ENCODE assay signal across 24 mouse cellular contexts in genomic region chr12:75702739-75703122, GRCm38 (mm10). TPM values are rescaled to one million over a fixed set of nuclear protein-coding genes. Genes with fewer than 3 reads are reported as not detected.
DNase-seq lines count a peak whose midpoint lies in the region; ATAC-seq and TF ChIP-seq lines count a peak whose summit lies in the region.
"Had no signal": no experiment of that assay in that cellular context is flagged by ENCODE, and none has a peak within 500 bp of the region (broad histone marks: within the 10 kb centered on the region; RNA-seq: fewer than 3 reads in every experiment).

No protein-coding gene starts in this region.

- no peaks in the 10 kb centered on the region for H3K36me3 ChIP-seq in heart, postnatal 0 days (replicated peaks; ENCODE audit: control insufficient read depth, insufficient read depth, low read length)
- no peaks in the 10 kb centered on the region for H3K36me3 ChIP-seq in hindbrain, embryonic 16.5 days (ENCODE audit: control insufficient read depth, insufficient read depth, low read length)
- H3K36me3 ChIP-seq: embryonic facial prominence, embryonic 10.5 days; embryonic facial prominence, embryonic 15.5 days; forebrain, embryonic 15.5 days; hindbrain, embryonic 10.5 days; hindbrain, embryonic 15.5 days; liver, embryonic 12.5 days; midbrain, embryonic 13.5 days; stomach, embryonic 15.5 days had no signal

- CTCF ChIA-PET in Patski (lab: Charles Lee): no interaction called here

- peaks cover 3% of the 10 kb centered on the region; the same call in 1 of the 2 replicates for H3K9me3 ChIP-seq in heart, postnatal 0 days (replicated peaks; ENCODE audit: control insufficient read depth, low read length)
- peaks cover 3% of the 10 kb centered on the region; the same call in 1 of the 2 replicates for H3K9me3 ChIP-seq in hindbrain, embryonic 16.5 days (ENCODE audit: control insufficient read depth, low read length)
- H3K9me3 ChIP-seq: embryonic facial prominence, embryonic 15.5 days; forebrain, embryonic 15.5 days; hindbrain, embryonic 10.5 days; hindbrain, embryonic 15.5 days; midbrain, embryonic 13.5 days; stomach, embryonic 15.5 days had no signal

- no peak overlapping the region for H3K27ac ChIP-seq in heart, postnatal 0 days (ENCODE audit: low read depth)
- no peak overlapping the region for H3K27ac ChIP-seq in hindbrain, embryonic 16.5 days (ENCODE audit: low read depth, low read length)
- H3K27ac ChIP-seq: forebrain, embryonic 15.5 days; hindbrain, embryonic 15.5 days; layer of hippocampus, adult 2 months; liver, embryonic 12.5 days; macrophage; midbrain, embryonic 13.5 days; stomach, embryonic 15.5 days had no signal

- H3K9ac ChIP-seq in heart, postnatal 0 days (replicated peaks; ENCODE audit: low read depth, low read length): no peak overlapping the region
- H3K9ac ChIP-seq in hindbrain, embryonic 16.5 days (ENCODE audit: low read depth, low read length): no peak overlapping the region
- H3K9ac ChIP-seq: embryonic facial prominence, embryonic 15.5 days; forebrain, embryonic 15.5 days; hindbrain, embryonic 15.5 days; liver, embryonic 12.5 days; stomach, embryonic 15.5 days had no signal

- DNase-seq in gastrocnemius, adult 18-20 months (ENCODE audit: low spot score): peak; percentile 15
- no peak for DNase-seq in gastrocnemius, postnatal 36 days
- no peak for DNase-seq in heart, postnatal 0 days (ENCODE audit: low spot score)
- DNase-seq in heart, adult 8-10 months (ENCODE audit: low spot score): no peak
- DNase-seq in Patski (ENCODE audit: low read depth, low spot score): peak; percentile 42
- DNase-seq in skeletal muscle tissue, adult 2 months (ENCODE audit: low read depth, low spot score): peak; percentile 40
- DNase-seq: cerebellum, adult 18-20 months; kidney, adult 18-20 months; left cerebral cortex, postnatal 4 days; liver, postnatal 0 days; retina, postnatal 1 day; right cerebral cortex, postnatal 14 days had no signal

- TF ChIP-seq CTCF in heart, postnatal 0 days (IDR thresholded peaks at IDR 0.05; ENCODE audit: low read depth): no peak
- TF ChIP-seq CTCF in Patski (IDR thresholded peaks at IDR 0.05): no peak

- WGBS in heart, postnatal 0 days: 67% methylated on average over 3 of the region's 3 CpGs
- WGBS in hindbrain, embryonic 16.5 days: 90% methylated on average over 3 of the region's 3 CpGs

- H3K4me3 ChIP-seq in heart, postnatal 0 days (ENCODE audit: low read depth, low read length): no peak overlapping the region
- H3K4me3 ChIP-seq in hindbrain, embryonic 16.5 days (ENCODE audit: low read length): no peak overlapping the region
- H3K4me3 ChIP-seq: forebrain, embryonic 15.5 days; hindbrain, embryonic 15.5 days; layer of hippocampus, adult 2 months; liver, embryonic 12.5 days; stomach, embryonic 15.5 days had no signal

- no peak for TF ChIP-seq EP300 in heart, postnatal 0 days (IDR thresholded peaks at IDR 0.05; ENCODE audit: low read depth)

- intact Hi-C loops in gastrocnemius, postnatal 36 days (cut with DNase I): no loop called here

- ATAC-seq in heart, postnatal 0 days (ENCODE audit: insufficient read depth, low read depth): no peak
- peak; percentile 51 for ATAC-seq in Patski
- ATAC-seq in frontal cortex, adult (ENCODE audit: low TSS enrichment): no peak
- no peak for ATAC-seq in hindbrain, embryonic 16.5 days
- ATAC-seq: forebrain, embryonic 15.5 days; liver, embryonic 12.5 days; liver, postnatal 0 days; midbrain, embryonic 13.5 days had no signal

- H3K4me2 ChIP-seq in heart, postnatal 0 days (ENCODE audit: low read depth, low read length): peak overlapping the region; percentile 69; the same call in 1 of the 2 replicates
- H3K4me2 ChIP-seq in hindbrain, embryonic 16.5 days (ENCODE audit: low read length): no peak overlapping the region
- H3K4me2 ChIP-seq: forebrain, embryonic 15.5 days had no signal

- in situ Hi-C loops in Patski (cut with MboI; ENCODE audit: low pct_unique_long_range_greater_than_20kb): no loop called here

- peaks cover 10% of the 10 kb centered on the region for H3K4me1 ChIP-seq in heart, postnatal 0 days (ENCODE audit: control insufficient read depth, insufficient read depth)
- H3K4me1 ChIP-seq in hindbrain, embryonic 16.5 days (ENCODE audit: control insufficient read depth, insufficient read depth, low read depth, low read length): no peaks in the 10 kb centered on the region; the same call in 1 of the 2 replicates
- H3K4me1 ChIP-seq: stomach, embryonic 15.5 days had no signal

- no peaks in the 10 kb centered on the region for H3K27me3 ChIP-seq in heart, postnatal 0 days (ENCODE audit: control insufficient read depth, insufficient read depth, low read length)
- no peaks in the 10 kb centered on the region for H3K27me3 ChIP-seq in Patski
- H3K27me3 ChIP-seq in hindbrain, embryonic 16.5 days (replicated peaks; ENCODE audit: control insufficient read depth, insufficient read depth, low read length): no peaks in the 10 kb centered on the region
- H3K27me3 ChIP-seq: embryonic facial prominence, embryonic 15.5 days; forebrain, embryonic 15.5 days; hindbrain, embryonic 15.5 days; liver, embryonic 12.5 days; midbrain, embryonic 13.5 days; stomach, embryonic 15.5 days had no signal

- POLR2A ChIA-PET in Patski (lab: Charles Lee): interaction anchor here (0.6 kb wide), 1 partner anchor 216 kb away, joined by 3 read pairs; no protein-coding TSS in a partner anchor

RNA-seq across cellular contexts. Expression of gene Sgpp1, which starts 32.8 kb away (rescaled TPM):
- 10 to 100 TPM; 12.0 to 13.4 TPM for total RNA-seq in gastrocnemius, adult 18-20 months (2021)
- 10 to 100 TPM; 11.4 to 12.0 TPM for total RNA-seq in gastrocnemius, postnatal 36 days (2021)
- 28.4 and 38.1 TPM in 2 replicates for total RNA-seq in heart, postnatal 0 days (2014; rRNA removed; ENCODE audit: low replicate concordance)
- polyA plus RNA-seq in heart, postnatal 0 days (2015; fragmentation: Nextera tagmentation; extraction: Ambion mirVana): 10.2 and 10.4 TPM in 2 replicates
- 10 to 100 TPM; 19.8 to 22.4 (median 21.7) TPM for total RNA-seq in heart, adult 8-10 months (2022)
- 10.5 TPM for polyA plus RNA-seq in Patski (2021)
- 12.2 and 12.4 TPM in 2 replicates for polyA plus RNA-seq in hindbrain, embryonic 16.5 days (2015; fragmentation: Nextera tagmentation; extraction: Ambion mirVana)

RNA-seq across cellular contexts. Expression of gene Wdr89, which starts 33.4 kb away (rescaled TPM):
- 1 to 10 TPM; 2.1 to 2.7 TPM for total RNA-seq in gastrocnemius, adult 18-20 months (2021)
- 1 to 10 TPM; 1.6 to 2.0 TPM for total RNA-seq in gastrocnemius, postnatal 36 days (2021)
- total RNA-seq in heart, postnatal 0 days (2014; rRNA removed; ENCODE audit: low replicate concordance): 3.7 and 3.9 TPM in 2 replicates
- polyA plus RNA-seq in heart, postnatal 0 days (2015; fragmentation: Nextera tagmentation; extraction: Ambion mirVana): 4.6 and 5.3 TPM in 2 replicates
- 1 to 10 TPM; 2.3 to 3.5 (median 2.4) TPM for total RNA-seq in heart, adult 8-10 months (2022)
- 21.5 TPM for polyA plus RNA-seq in Patski (2021)
- 4.3 and 7.1 TPM in 2 replicates for polyA plus RNA-seq in hindbrain, embryonic 16.5 days (2015; fragmentation: Nextera tagmentation; extraction: Ambion mirVana)

Comparison
In these comparisons a context has a peak if more than half of its experiments do, and no peak if none do; other contexts are left out.
1. DNase-seq: peak in gastrocnemius, adult 18-20 months (single experiment), Patski (single experiment) and skeletal muscle tissue, adult 2 months (single experiment); none in gastrocnemius, postnatal 36 days (0 of 2), heart, postnatal 0 days (single experiment) and heart, adult 8-10 months (single experiment).